Mouse (Mus musculus) ES-E14 (cell line): ENCODE measurements around the gene Prkcd.

ENCODE experiments used
- CHD2 ChIP-seq: IDR thresholded peaks from 2 replicates; pipeline ENCODE4 v1.6.1; 2014; ENCODE audit warnings: mild to moderate bottlenecking, low read depth, low read length, inconsistent platforms
- HCFC1 ChIP-seq: IDR thresholded peaks from 2 replicates; pipeline ENCODE4 v1.6.1; 2012; ENCODE audit warnings: low read length, inconsistent platforms, borderline replicate concordance; ENCODE audit not compliant: insufficient read depth
- MAFK ChIP-seq: IDR thresholded peaks from 2 replicates; pipeline ENCODE4 v1.6.1; 2014; ENCODE audit warnings: mild to moderate bottlenecking, low read depth, low read length, inconsistent platforms; ENCODE audit not compliant: insufficient read depth
- ZC3H11A ChIP-seq: IDR thresholded peaks from 2 replicates; pipeline ENCODE4 v1.6.1; 2012; ENCODE audit warnings: low read depth, mild to moderate bottlenecking, inconsistent platforms, low read length, borderline replicate concordance
- ZNF384 ChIP-seq: IDR thresholded peaks from 2 replicates; pipeline ENCODE4 v1.6.1; 2012; ENCODE audit warnings: low read depth, low read length, inconsistent platforms

DNA sequence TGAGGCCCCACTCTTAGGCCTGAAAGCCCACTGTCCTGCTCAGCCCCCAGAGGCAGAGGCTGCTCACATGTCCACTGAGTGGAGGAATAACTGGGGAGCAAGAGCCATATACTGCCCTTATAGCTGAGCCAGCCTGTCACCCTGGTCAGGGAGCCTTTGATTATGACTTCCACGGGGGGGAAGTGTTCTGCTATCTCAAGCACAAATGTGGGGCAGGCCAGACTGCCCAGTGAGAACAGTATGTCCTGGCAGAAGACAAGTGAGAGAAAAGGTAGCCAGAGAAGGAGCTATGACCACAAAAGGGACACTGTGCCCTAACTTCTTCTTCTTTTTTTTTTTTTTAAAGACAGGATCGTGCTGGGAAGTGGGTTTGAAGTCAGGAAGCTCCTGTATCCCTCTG, 28.9 kb downstream of the Prkcd start:
- no peak for TF ChIP-seq HCFC1
- TF ChIP-seq MAFK: no peak
- TF ChIP-seq ZC3H11A: no peak
- TF ChIP-seq CHD2: no peak
- TF ChIP-seq ZNF384: no peak
